Mouse (Mus musculus) adrenal gland, postnatal 4 days (tissue): ENCODE data around the gene Fyn. TPM values are rescaled to one million over a fixed set of nuclear protein-coding genes. Genes with fewer than 3 reads are reported as not detected.

ENCODE experiments used
- DNase-seq, 2 experiments: peaks; one replicate each; pipeline ENCODE4 v3.0.0; 2021 to 2022; ENCODE audit warnings: low spot score in 2 of 2, mixed read lengths in 2 of 2
- total RNA-seq, 2 experiments: library from RNA; stranded (reverse); gene quantifications; 2 replicates each; pipeline ENCODE4 v1.2.3; 2021

Fyn gene
- total RNA-seq, 2 experiments from 2014 or later: 67.7 to 74.4 TPM

GRCm38 (mm10) chr10:39410151-39410649 lies 41.5 kb downstream of the Fyn start:
- no peak for DNase-seq

GRCm38 (mm10) chr10:39411857-39412559 lies 43.4 kb downstream of the Fyn start:
- no peak for DNase-seq

- no peak for DNase-seq
Observed at GRCm38 (mm10) chr10:39412826-39413620, 44.4 kb downstream of the Fyn start.

- DNase-seq: no peak
Observed at GRCm38 (mm10) chr10:39414068-39414467, 45.4 kb downstream of the Fyn start.

GRCm38 (mm10) chr10:39415586-39415985 lies 46.9 kb downstream of the Fyn start:
- DNase-seq: no peak

GRCm38 (mm10) chr10:39417611-39418010 lies 49.0 kb downstream of the Fyn start:
- DNase-seq: no peak

- no peak for DNase-seq
Observed at GRCm38 (mm10) chr10:39418395-39418794, 49.7 kb downstream of the Fyn start.

- no peak for DNase-seq
Observed at GRCm38 (mm10) chr10:39420842-39421617, 52.4 kb downstream of the Fyn start.

- DNase-seq: no peak
Observed at GRCm38 (mm10) chr10:39421772-39422171, 53.1 kb downstream of the Fyn start.

- no peak for DNase-seq
Observed at GRCm38 (mm10) chr10:39424643-39425042, 56.0 kb downstream of the Fyn start.

- DNase-seq: no peak
Observed at GRCm38 (mm10) chr10:39426033-39426432, 57.4 kb downstream of the Fyn start.

GRCm38 (mm10) chr10:39426833-39427490 lies 58.3 kb downstream of the Fyn start:
- DNase-seq: no peak

- no peak for DNase-seq
Observed at GRCm38 (mm10) chr10:39429661-39430060, 61.0 kb downstream of the Fyn start.

GRCm38 (mm10) chr10:39430074-39430764 lies 61.6 kb downstream of the Fyn start:
- no peak for DNase-seq

- DNase-seq: no peak
Observed at GRCm38 (mm10) chr10:39431265-39431664, 62.6 kb downstream of the Fyn start.

GRCm38 (mm10) chr10:39432648-39433568 lies 64.3 kb downstream of the Fyn start:
- no peak for DNase-seq

GRCm38 (mm10) chr10:39433893-39434292 lies 65.2 kb downstream of the Fyn start:
- DNase-seq: no peak

- no peak for DNase-seq
Observed at GRCm38 (mm10) chr10:39434758-39435448, 66.2 kb downstream of the Fyn start.

GRCm38 (mm10) chr10:39438905-39439304 lies 70.2 kb downstream of the Fyn start:
- no peak for DNase-seq
